Mouse (Mus musculus) thymus, postnatal 25 days (tissue): ENCODE data around the gene Atp6v1g2.

ENCODE experiments used
- DNase-seq: peaks from one replicate; pipeline ENCODE4 v3.0.0; 2022

Atp6v1g2 gene

GRCm38 (mm10) chr17:35240384-35241304 is 7.2 kb downstream of the Atp6v1g2 start:
- DNase-seq = no peak

DNA sequence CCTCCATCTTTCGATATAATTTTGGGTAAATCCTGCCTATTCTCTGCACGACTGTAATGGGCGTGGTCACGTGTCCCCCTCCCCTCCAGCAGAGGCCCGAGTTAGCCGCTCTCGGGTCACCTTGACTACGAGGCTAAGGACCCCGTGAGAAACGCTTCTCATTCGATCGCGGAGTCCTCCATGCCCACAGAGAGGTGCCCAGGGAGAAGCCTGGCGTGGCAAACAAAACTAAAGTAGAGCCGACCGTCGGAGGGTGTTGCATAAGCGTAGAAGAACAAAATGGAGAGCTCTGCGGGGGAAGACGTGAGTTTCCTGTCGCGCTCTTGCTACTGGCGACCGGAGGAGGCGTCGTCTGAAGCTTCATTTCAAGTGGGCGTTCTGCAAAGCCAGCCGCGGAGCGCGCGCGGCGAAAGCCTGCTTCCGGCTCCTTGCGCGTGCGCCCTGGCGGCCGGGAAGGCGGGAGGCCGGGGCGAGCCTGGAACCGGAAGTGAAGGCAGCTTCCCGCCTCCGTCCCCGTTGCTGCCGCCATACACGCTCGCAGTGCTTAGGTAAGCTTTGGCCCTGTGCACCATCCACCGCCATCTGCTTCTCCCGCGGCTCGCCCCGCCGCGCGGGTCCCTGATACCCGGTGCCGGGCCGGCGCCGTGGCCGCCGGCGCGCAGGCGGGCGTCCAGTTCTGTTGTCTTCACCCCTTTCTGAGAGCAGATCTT is 8.0 kb downstream of the Atp6v1g2 start, which contains the start of gene Ddx39b:
Ddx39b (plus strand) TSS at position 442 of the 710 bp plus-strand sequence.
- DNase-seq = peak; percentile 97

GRCm38 (mm10) chr17:35242015-35242941 is 8.8 kb downstream of the Atp6v1g2 start:
- peak; percentile 52 for DNase-seq

DNA sequence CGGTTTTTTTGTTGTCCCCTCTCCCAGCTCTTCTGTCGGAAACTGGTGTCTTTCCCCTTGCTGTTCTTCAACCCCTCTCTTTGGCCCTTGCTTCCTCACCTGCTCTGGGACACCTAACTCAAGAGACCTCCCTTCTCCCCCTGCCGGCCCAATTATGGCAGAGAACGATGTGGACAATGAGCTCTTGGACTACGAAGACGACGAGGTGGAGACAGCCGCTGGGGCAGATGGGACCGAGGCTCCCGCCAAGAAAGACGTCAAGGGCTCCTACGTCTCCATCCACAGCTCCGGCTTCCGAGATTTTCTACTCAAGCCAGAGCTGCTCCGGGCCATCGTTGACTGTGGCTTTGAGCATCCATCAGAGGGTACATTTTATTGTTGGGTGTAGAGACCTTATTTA is 9.6 kb downstream of the Atp6v1g2 start:
- peak; percentile 47 for DNase-seq

DNA sequence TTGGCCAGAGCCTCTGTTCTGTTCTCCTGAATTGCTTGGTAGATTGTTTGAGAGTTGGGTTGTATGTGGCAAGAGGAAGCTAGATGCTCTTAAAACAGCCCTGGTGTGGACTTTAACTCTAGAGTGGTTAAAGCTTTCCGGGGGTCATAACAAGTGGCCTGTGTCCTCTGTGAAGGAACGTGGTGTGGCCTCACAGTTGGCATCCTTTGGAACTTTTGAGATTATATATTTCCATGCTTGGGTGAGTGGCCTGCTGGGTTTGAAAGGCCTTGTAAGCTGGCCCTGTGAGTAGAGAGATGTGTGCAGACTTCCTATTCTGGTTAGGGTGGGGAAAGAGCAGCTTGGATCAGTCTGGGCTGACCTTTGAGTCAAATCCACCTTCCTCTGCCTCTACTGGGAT is 11.5 kb downstream of the Atp6v1g2 start:
- DNase-seq = no peak

DNA sequence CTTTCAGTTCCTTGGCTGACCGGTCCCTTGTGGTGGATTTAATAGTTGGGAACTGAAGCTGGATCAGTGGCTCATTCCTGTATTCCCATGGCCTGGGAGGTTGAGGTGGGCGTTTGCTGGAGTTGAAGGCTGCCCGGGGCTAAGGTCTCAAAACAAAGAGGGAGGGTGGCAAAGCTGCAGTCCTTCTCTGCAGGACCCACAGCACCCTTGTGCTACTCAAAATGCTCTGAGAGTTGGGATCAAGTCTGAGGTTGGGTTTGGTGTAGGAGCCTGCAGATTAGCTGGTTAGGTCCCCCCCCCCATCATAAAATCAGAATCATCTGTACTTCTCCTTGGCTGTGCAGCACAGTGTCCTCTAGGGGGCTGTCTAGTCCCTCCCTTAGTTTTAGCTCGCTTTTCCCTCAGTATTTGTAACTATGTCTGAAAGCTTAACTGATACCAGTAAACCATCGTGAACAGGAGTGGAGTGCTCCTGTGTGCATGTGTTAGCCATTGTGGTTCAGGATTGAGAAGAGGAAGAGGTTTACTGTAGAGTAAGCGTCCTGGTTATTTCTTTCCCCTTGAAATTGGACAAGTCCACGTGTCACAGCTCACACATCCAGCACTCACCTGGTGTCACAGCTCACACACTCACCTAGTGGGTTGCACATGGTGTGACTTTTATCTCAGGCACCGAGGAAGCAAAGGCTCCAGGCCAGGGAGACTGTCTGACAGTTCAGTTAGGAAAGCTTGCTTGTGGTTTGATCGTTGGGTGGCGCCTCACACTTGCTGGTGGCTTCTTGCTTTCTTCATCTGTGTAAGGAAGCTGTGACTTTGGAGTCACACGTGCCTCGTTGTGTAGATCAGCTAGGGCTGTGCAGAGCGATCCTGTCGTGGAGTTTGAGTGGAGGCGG is 12.5 kb downstream of the Atp6v1g2 start:
- no peak for DNase-seq

- no peak for DNase-seq
Observed at GRCm38 (mm10) chr17:35247144-35247543, 13.7 kb downstream of the Atp6v1g2 start.

DNA sequence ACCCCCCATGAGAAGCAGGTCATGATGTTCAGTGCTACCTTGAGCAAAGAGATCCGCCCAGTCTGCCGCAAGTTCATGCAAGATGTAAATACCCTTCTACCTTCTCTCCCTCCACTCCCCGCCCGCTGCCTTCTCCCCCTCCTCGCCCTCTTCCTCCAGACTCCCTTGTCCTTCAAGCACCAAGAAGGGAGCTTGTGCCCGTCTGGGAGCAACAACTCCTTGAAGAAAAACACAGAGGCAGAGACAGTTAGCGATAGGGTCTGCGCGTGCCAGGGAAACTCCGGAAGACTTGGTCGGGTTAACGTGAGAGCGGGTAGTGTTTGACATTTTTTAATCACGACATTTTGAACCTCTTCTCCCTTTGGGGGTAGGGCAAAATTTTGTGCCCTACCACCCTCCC is 15.5 kb downstream of the Atp6v1g2 start:
- DNase-seq = no peak

- DNase-seq = no peak
Observed at GRCm38 (mm10) chr17:35249451-35250197, 16.2 kb downstream of the Atp6v1g2 start.

GRCm38 (mm10) chr17:35250348-35251120 is 17.1 kb downstream of the Atp6v1g2 start:
- DNase-seq = no peak

DNA sequence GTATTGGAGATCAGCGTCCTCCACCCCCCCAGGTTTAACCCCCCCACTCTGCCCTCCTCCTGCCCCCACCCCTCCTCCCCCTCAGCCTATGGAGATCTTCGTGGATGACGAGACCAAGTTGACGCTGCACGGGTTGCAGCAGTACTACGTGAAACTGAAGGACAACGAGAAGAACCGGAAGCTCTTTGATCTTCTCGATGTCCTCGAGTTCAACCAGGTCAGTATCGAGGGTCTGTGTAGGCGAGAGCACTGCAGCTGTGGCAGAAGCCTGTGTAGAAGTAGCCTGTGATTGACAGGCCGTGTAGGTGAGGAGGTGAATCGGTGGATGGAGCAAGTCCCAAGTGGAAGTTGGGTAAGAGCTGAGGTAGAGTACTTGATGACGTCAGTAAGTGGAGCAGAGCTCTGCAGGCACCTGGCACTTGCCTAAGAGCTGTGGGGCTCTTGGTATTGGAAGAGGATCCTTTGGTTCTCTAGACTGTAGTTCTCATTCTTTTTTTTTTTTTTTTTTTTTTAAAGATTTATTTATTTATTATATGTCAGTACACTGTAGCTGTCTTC is 17.8 kb downstream of the Atp6v1g2 start:
- no peak for DNase-seq

GRCm38 (mm10) chr17:35251981-35252380 is 18.5 kb downstream of the Atp6v1g2 start:
- no peak for DNase-seq

GRCm38 (mm10) chr17:35252619-35253292 is 19.3 kb downstream of the Atp6v1g2 start:
- DNase-seq = no peak

- DNase-seq = no peak
Observed at GRCm38 (mm10) chr17:35253293-35254093, 20.0 kb downstream of the Atp6v1g2 start.

- peak; percentile 81 for DNase-seq
Observed at GRCm38 (mm10) chr17:35254241-35255098, 21.0 kb downstream of the Atp6v1g2 start.

DNA sequence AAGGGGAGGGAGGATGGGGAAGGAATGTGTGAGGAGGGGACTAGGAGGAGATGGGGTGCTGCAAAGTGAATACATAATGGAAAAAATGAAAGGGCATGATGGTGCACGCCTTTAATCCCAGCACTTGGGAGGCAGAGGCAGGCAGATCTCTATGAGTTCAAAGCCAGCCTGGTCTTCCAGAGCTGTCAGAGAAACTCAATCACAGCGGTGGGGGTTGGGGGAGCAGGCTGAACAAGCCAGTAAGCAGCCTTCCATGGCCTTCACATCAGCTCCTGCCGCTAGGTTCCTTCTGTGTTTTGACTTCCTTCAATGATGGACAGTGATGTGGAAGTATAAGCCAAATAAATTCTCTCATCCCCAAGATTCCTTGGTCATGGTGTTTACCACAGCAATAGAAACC is 21.8 kb downstream of the Atp6v1g2 start:
- DNase-seq = no peak

DNA sequence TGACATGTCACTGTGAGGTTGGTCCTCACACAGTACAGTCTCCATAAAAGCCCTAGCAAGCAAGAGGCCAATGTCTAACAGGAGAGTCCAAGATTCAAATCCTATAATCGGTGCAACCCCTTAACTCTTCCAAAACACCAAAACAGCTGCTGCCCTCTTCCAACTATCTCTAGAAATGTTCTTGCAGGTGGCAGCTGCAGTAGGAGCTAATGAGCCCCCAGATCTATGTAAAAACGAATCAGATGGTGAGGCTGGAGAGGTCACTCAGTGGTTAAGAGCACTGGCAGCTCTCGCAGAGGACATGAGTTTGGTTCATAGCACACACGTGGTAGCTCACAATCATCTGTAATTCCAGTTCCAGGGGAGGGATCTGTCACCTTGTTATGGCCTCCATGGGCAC is 22.2 kb downstream of the Atp6v1g2 start:
- DNase-seq = no peak
